Mouse (Mus musculus): ENCODE results near the gene Fbxl5. TPM values are rescaled to one million over a fixed set of nuclear protein-coding genes. Genes with fewer than 3 reads are reported as not detected.

The Fbxl5 gene
- 10 to 100 TPM; 53.9 to 59.6 TPM for polyA plus RNA-seq (2017; shearing (Covaris generic))

DNA sequence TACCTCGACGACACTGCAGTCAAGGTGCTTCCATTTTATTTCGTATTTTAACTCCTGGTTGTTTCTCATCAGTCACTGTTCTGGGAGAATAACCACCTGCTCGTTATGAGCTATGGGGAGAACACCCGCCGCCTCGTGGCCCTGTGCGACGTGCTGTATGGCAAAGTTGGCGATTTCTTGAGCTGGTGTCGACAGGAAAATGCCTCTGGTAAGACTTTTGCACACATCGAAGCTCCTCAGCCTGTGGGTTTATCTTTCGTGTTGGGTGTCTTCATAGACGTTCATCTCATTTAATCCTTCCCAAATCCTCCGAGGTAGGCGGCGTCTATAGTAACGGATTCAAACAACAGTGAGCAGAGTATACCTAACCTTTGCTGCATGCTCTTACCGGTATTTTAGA lies at the start of gene Fbxl5:
TSS of gene Fbxl5 (minus strand) at position 101 of the 400 bp plus-strand sequence.
- ATAC-seq = no peak

DNA sequence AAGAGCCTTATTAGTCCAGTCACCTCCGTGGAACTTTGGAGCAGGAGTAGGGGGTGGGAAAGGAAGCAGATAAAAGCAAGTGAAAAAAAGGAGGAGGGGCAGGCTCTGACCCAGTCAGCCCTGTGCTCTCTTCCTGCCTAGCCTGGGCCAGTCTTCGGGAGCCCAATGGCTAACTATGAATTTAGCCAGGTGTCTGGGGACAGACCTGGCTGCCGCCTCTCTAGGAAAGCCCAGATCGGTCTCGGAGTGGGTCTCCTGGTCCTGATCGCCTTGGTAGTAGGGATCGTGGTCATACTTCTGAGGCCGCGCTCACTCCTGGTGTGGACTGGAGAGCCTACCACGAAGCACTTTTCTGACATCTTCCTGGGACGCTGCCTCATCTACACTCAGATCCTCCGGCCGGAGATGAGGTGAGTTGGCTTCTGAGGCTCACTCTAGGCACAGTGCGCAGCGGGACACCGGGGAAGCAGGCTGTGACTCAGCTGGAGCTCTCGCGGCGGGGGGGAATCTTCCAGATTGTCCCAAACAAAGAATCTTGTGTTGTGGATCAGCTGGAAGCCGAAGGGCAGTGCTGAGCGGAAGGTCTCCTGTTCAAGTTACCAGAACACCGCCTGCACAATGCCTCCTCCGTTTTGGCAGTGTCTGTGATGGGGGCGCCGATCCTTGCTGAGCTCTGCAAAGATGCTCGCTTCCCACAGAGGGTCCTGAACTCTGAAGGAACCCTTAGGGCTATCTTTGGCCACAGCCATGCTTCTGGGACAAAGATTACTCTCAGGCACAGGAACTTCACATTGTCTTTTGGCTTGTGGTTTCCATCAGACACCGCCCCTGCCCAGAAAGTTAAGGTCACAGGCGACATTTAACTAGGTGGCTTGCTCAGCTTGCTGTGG lies 47.5 kb upstream of the Fbxl5 start:
- ATAC-seq = peak; percentile 64

DNA sequence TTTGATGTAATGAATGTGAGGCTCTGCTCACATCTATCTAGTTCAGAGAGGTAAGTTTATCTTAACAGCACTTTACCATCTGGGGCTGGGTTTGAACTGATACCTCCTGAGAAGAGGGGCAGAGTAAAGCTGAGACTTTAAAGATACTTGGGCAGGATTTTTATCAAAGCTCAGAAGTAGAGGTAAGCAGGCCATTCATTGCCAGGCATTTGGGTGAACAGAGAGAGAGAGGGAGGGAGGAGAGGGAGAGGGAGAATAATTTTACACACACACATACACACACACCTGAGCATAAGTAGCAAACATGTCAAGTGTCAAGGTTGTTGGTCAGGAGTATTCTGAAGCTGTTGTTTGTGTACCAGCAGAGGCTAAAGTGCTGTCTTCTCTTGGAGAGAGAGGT lies 46.8 kb upstream of the Fbxl5 start, which contains the start of gene Cd38:
TSS of gene Cd38 (plus strand) at position 301 of the 400 bp plus-strand sequence.
- ATAC-seq = peak; percentile 13

DNA sequence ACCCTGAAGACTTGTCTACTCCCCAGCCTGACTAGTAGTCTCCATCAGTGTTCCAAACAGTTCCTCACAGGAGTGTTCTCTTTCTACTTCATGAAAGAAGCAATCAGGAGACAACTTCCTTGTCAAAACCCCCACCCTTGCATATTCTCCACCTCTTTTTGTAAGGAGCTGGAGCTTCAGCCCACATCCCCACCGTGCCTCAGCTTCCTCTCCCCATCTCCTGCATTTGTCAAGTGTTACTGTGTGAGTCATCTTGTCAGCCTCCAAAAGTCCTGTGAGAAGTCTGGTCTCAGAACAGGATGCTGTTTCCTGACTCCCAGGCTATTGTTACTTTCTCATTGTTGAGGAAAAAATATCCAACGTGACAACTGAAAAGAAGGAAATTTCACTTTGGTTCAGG lies 43.9 kb upstream of the Fbxl5 start:
- no peak for ATAC-seq

DNA sequence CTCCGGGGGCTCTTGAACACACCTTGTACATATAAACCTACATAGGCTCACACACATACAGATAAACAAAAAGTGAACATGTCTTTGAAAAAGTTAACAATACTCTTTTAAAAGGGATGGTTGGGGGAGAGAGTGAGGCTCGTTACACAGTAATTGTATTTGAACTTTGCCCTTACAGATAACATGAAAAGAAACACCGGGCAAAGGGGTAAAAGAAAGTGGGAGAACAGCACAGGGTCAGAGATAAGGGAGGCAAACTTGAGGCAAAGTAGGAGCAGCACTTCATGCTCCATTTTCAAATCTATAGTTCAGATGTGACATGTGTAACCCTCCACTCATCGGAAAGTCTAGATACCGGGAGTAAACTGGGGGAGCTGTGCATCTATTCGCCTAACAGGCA lies 42.2 kb upstream of the Fbxl5 start:
- no peak for ATAC-seq

DNA sequence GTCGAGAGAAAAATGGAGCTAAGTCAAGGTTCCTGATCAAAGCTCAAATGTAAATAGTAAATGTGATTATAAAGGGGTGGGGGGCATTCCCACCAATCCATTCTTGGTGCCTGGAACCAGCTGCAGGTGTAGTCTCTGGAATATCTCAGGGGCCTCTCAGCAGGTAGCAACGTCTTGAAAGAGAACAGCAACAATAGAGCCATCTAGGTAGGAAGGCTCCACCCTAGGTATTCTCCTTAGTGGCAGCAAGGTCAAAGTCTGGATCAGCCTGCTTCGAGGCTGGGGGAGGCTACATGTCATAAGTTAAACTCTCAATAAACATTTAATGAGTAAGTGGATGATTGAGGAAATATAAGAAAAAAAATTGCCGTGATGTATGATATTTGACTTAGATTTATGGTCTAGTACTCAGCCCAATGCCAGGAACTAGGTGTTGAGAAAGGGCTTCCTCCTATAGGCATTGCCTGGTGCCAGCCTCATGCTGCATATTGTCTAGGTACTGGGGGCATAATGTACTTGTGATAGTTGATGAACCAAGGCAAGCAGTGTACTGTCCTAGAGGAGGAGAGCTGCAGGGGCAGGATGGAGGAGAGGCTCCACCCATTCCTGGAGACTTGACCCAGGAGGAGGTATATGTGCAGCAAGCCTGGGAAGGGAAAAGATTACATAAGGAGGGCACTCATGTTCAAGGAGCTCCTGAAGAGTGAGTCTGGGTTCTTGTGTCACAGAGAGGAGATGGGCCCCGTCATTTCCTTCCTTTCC lies 39.4 kb upstream of the Fbxl5 start:
- ATAC-seq = no peak

DNA sequence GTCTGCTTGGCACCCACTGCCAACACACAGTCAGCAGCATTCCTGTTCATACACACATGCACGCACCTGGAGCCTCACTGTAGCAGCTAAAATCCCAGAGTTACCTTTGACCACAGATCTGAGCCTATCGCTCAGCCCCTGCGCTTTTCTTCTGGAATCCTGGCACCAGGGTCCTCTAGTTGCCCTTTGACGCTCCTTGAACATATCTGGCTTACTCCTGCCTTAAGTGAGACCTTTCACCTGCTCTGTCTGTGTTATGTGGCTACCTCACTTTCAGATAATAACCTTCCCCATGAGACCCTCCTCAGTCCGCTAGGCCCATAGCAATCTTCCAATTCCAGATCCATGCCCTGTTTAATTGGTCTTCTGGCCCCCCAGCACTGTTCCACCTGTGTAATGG lies 38.7 kb upstream of the Fbxl5 start:
- ATAC-seq = no peak

DNA sequence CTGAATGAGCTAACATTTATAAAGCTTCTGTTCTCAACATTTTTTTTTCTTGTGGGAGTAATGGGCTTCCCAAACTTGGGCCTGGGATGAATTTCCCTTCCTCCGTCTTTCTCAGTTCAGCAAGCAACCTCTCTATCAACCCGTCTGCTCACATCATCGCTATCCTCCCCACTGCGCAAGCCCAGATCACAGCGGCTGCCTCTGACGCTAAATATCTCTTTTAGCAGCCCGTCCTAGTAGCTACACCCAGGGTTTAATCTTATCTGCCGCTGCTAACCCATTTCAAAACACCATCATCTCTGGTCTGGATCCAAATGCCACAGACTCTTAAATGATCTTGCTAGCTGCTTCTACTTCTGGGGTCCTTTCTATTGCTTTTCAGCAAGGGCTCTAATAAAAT lies 38.2 kb upstream of the Fbxl5 start:
- no peak for ATAC-seq

DNA sequence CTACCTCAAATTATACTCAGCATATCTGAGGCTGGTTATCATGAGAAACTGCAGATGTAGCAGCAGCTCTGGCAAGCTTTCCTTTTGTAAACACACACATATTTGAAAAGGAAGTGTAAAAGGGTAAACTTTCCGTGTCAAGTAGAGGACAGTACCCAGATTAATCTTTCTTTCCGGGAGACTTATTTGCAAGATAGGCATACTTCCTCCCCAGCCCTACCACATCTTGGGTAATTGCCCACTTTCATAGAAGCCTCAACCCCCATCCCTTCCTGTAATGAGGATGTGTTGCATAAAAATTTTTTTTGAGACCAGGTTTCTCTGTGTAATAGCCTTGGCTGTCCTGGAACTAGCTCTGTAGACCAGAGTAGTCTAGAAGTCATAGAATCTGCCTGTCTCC lies 34.3 kb upstream of the Fbxl5 start:
- ATAC-seq = peak; percentile 87

DNA sequence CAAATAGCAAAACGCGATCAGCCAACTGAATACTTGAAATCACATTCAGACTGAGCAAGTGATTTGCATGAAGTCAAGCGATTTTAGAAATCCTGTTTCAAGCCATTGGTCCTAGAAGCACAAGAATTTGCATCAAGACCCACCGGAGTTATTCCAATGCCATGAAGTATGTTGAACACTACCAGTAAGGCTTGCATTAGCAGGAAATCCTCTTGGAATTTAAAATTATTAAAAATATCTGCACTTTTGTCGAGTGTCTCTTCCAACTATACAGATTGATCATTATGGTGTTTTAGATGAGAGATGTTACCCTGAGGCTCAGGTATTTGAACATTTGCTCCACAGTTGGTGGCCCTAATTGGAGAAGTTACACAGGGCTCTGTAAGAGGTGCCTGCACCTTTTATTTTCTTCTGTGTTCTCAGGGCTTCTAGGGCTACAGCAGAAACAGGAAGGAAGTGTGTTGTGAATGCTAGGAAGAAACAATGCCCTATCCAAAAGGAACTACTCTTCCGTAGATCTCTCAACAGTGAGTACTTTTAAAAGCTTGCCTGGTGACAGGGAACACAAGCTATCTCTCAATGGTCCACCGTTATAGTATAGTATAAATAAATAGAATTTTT lies 32.5 kb upstream of the Fbxl5 start:
- no peak for ATAC-seq

DNA sequence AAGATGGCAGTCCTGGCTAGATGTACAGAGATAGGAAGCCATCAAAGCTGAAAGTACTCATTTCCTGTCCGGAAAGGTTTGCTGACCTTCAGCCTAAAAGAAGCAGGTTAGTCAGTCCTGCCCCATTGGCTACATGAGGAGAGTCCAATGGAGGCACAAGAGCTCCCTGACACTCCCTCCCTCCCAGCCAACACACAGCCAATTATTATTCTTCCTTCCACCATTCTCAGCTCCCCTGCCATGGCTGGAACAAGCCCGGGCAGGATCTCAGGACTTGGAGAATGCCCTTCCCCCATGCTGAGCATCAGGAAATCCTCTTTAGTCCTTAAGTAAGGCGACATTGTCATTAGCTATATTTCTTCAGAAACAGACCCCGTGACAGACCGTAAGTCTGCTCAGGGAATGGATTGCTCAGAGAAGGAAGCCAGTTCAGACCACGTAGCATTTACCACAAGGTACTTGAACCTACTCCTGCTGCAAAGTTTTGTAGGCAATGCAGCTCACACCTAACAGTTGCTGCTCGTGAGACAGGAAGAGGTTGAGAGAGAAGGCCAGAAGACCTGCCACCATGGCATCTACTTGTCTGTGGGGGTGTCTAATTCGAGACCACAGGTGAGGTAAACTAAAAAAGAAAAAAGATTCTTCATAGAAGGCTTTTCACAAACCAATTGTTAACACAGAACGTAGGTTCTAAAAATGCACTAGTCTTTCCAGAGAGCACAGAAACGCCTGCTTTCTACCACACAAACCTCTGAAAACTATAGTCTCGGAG lies 31.8 kb upstream of the Fbxl5 start:
- ATAC-seq = no peak

DNA sequence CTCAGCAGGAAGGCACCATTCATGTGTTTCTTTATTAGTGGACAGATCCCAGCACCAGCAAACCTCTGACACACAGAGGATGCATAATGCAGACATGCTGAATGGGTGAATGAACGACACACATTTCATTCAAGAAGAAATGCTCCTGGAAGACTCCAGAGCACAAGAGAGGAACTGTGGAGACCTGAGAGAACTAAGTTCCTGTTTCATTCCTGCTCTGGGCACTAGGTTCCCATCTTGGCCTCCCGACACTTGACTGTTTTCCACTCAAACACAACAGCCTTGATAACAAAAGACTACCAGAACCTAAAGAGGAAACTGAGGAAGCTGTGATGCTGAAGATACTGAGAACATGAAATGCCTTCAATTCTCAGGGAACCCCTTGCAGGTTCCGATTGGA lies 26.8 kb upstream of the Fbxl5 start:
- ATAC-seq = no peak

DNA sequence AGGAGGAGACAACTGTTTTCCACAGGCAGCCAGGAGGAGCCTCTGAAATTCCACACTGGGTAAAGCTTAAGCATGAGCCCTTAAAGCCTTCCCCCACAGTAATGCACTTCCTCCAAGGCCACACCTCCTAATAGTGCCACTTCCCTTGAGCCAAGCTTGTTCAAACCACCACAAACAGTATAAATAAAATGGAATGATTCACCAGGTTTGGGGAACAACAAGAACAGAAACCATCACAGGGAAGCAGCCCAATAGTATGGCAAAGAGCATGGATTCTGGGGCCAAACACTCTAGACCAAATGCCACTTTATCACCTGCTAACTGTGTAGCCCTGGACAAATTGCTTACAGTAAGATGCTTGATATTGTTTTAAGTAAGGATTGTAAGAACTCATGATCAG lies 26.1 kb upstream of the Fbxl5 start:
- no peak for ATAC-seq

DNA sequence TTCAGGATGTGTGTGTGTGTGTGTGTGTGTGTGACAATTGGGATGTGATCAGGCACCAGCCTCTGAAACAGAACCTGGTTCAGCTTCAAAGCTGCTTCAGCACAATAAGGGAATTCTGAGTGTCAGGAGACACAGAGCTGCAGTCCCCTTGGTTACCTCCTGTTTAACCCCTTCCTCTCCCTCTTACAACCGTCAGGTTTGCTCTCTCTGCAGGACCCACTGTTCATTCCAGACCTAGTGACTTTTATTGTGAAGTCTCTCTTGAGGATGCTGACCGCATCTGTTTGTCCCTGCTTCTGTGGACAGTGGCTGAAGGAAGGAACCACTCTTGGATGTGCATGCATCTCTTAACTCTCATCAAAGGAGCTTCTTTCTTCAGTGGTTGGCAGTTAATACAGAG lies 24.8 kb upstream of the Fbxl5 start:
- ATAC-seq = no peak

DNA sequence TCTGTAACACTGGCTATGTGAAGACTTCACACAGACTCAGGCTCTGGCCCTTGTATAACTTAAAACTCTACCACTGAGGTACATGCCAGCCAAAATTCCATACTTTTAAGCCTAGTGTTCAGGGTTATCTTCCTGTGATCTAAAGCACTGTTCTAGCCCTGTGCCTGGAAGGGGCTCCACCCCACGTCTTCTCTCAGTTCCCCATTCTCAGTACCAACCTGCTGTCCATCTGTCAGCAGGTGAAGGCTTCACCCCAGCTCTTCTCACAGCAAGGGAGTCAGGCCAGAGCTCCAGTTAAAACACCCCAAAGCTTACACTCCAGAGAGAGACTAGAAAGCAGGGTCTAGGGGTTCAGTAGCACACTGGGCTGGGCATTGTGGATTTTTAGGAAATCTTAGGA lies 24.2 kb upstream of the Fbxl5 start:
- no peak for ATAC-seq

DNA sequence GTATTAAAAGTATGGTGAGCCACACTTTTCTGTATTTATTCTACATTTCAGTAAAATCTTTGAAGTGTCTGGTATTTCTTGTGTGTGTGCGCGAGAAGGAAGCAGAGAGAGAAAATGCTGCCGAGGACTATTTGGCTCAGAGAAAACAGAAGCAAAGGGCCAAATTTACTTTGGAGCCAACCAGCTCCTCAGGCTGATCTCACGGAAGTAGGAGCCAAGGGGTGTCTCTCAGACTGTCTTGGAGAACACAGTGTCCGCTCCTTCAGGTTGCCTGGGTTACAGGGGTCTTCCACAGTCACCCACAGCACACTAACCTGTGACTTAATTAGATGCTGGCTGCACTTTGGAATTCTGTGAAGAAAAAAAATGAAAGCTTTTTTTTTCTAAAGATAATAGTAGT lies 23.6 kb upstream of the Fbxl5 start:
- ATAC-seq = no peak

DNA sequence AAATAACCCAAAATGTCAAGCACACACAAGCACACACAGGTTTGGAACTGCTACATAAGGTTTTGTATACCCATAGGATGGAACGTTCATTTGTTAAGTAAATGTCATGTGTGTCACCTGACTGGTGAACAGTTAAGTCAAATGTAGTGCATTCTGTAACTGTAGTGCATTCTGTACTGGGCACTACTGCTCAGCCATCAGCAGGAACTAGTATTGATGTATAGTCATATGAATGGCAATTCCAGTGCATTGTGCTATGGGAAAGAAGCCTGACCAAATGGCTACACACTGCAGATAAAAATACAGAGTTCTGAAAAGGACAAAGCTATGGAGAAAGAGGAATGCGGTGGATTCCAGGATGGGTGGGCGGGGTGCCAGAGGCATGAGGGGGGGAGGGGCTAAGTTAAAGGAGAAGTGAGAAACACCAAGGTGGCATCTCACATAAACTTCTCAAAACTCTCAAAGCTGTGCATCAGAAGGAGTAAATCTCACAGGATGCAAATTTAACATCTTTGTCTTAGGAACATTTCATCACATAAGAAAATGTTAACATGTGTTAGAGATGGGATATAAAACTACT lies 21.2 kb upstream of the Fbxl5 start:
- ATAC-seq = no peak

DNA sequence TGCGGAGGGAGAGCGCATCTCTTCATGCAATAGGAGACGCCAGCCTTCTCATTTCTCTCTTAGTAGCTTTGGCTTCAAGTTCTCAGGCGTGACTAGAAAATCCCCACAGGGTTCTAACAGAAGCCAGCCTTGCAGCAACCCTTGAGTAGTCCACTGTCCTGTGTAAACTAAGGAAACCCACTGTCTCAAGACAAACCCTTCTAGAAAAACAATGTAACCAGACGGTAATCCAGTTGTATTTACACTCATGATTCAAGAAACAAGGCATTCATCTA lies 20.5 kb upstream of the Fbxl5 start:
- peak; percentile 18 for ATAC-seq

DNA sequence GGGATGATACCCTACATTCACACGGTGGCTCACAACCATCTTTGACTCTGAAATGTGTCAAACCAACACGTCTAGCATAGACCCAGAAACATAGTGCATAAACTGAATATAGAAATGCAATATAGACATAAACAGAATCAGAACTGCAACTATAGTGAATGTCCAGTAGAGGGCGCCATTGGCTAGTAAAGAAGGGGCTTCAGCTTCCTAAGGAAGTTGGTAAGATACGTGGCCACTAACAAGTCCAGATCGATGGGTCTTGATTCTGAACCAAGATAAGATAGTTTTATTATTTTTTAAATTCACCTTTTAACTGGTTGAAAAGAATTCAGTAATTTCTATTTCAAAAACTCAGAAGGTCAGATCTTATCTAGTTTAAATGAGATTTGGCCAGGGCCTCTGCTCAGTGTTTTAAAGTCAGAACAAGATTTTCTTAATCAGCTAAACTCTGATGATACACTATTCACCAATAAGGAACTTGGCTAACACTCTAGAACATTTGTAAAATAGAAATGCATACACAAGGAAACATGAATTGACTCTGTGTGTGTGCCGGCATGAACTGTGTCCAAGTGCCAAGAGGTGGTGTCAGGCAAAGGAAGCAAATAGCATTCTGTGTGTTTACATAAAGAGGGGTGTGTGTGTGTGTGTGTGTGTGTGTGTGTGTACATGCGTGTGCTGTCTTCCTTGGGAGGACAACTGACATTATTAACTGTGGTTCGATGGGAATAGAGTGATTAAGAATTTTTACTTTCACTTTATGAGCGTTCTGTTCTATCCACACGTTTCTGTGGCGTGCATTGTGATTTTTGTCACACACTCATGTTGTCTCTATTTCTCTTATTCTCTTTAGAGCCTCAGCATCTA lies 19.9 kb upstream of the Fbxl5 start:
- ATAC-seq = peak; percentile 79

DNA sequence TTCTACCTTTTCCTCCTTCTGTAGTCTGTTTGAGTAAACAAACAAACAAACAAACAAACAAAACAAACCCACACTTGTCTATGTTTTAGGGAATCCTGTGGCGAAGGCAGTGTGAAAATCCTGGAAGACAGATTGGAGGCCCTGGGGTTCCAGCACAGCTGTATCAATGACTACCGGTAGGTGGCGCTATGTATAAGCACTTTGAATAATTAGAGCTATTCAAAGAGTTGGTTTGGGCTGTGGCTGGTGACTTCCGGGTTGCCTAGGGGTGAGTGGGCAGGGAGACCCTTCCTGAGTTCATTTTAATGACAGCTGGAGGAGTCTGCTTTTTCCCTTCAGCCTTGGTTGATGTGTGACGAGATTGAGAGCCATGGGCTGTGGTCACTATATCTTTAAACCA lies 15.9 kb upstream of the Fbxl5 start:
- ATAC-seq = peak; percentile 55

DNA sequence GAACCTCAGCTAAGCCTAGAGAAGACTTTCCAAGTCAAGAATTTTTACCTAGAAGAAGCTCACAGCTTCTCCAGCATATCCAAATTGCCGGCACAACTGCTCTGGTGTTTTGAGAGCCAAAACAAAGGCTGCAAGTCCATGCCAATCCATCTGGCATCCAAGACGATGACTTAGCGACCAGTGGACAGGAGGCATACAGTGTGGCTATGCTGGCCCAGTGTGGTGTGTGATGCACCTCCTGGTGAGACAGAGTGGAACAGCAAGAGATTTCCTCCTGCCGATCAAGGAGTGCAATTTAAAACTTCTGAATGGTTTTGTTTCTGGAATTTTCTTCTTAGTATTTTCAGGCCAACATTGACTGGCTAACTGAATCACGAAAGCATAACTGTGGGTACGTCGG lies 15.2 kb upstream of the Fbxl5 start:
- ATAC-seq = no peak

DNA sequence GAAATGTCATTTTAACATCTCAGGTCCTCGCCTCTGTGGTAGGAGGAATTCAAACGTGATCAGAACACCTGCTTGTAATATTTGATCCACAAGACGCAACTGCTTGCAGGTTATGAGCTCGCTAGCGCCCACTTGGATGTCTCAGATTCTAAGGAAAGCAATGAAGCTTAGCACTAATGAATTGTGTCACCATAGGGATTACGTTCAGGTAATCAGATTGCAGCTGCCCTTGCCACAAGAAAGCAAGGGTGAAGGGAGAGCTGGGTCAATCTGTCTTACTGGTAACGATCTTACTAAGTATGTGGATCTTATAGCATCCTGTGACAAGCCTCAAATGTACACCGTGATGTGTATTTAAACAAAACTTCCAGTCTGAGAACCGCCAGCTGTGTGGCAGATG lies 5.9 kb upstream of the Fbxl5 start:
- no peak for ATAC-seq

Data from CD4-positive, CD25-positive, alpha-beta regulatory T cell, adult 4 months (primary cell).